Mouse (Mus musculus) intestine, embryonic 16.5 days (tissue): ENCODE measurements around the gene Mvp. TPM values are rescaled to one million over a fixed set of nuclear protein-coding genes. Genes with fewer than 3 reads are reported as not detected.
A peak's percentile ranks its signal among the peaks of the same experiment; 100 is the strongest.

Experiments used
- ATAC-seq: fragments of 200-750 bp; cut with Nextera tagmentation; 2 replicates; pipeline ENCODE4 v1.8.0; 2017; ENCODE audit warnings: moderate TSS enrichment, moderate library complexity
- H3K27ac ChIP-seq: fragments of 300-500 bp; sonication (generic); 2 replicates; pipeline ENCODE4 v1.5.1; 2014; ENCODE audit warnings: mild to moderate bottlenecking, low read length
- H3K27me3 ChIP-seq: fragments of 300-500 bp; sonication (generic); replicated peaks from 2 replicates; pipeline ENCODE4 v1.6.1; 2014; ENCODE audit warnings: low read length, control low read depth, mixed read lengths; ENCODE audit not compliant: control insufficient read depth, insufficient read depth
- H3K36me3 ChIP-seq: fragments of 300-500 bp; sonication (generic); 2 replicates; pipeline ENCODE4 v1.6.1; 2014; ENCODE audit warnings: low read length, control low read depth; ENCODE audit not compliant: control insufficient read depth, insufficient read depth
- H3K4me1 ChIP-seq: fragments of 300-500 bp; sonication (generic); 2 replicates; pipeline ENCODE4 v1.6.1; 2014; ENCODE audit warnings: low read length, control low read depth, mixed read lengths; ENCODE audit not compliant: control insufficient read depth, insufficient read depth
- H3K4me2 ChIP-seq: fragments of 300-500 bp; sonication (generic); 2 replicates; pipeline ENCODE4 v1.6.1; 2014; ENCODE audit warnings: low read depth, low read length, control low read depth
- H3K4me3 ChIP-seq: fragments of 300-500 bp; sonication (generic); 2 replicates; pipeline ENCODE4 v1.5.1; 2014; ENCODE audit warnings: mild to moderate bottlenecking, low read length
- H3K9ac ChIP-seq: fragments of 300-500 bp; sonication (generic); 2 replicates; pipeline ENCODE4 v1.6.1; 2014; ENCODE audit warnings: low read depth, low read length
- H3K9me3 ChIP-seq: fragments of 300-500 bp; sonication (generic); 2 replicates; pipeline ENCODE4 v1.6.1; 2016; ENCODE audit warnings: low read length, control low read depth; ENCODE audit not compliant: control insufficient read depth
- WGBS: fragments of 180-500 bp; shearing (Covaris S2); extraction: QIAGEN DNeasy Blood & Tissue Kit; methylation state at CpG from one replicate; pipeline ENCODE4 v1.1.7; 2014; 5-methylcytosine and 5-hydroxymethylcytosine counted together
- polyA plus RNA-seq: library from polyadenylated mRNA; unstranded; fragments of >200 nt; fragmentation: Nextera tagmentation; extraction: Ambion mirVana; gene quantifications from 2 replicates; pipeline ENCODE4 v1.2.1, GENCODE M21; 2015

Mvp gene
- polyA plus RNA-seq, 1 experiment from 2014 or later = 73.7 TPM

DNA sequence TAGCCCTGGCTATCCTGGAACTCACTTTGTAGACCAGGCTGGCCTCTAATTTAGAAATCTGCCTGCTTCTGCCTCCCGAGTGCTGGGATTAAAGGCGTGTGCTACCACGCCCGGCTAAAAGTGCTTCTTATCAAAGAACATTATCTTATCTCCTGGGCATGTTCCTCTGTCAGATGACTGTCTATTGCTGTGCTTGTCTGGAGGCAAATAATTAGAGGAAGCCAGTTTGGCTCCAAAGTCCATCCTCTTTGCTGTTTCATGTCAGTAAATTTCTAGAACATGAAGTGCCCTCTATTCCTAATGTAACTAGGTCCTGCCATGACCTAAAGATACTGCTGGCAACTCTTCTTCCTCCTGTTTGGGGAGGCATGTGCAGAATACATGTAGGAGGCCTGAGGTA lies 32.4 kb downstream of the Mvp start:
- peak overlapping the region; percentile 51; the same call in 1 of the 2 replicates for H3K27ac ChIP-seq

DNA sequence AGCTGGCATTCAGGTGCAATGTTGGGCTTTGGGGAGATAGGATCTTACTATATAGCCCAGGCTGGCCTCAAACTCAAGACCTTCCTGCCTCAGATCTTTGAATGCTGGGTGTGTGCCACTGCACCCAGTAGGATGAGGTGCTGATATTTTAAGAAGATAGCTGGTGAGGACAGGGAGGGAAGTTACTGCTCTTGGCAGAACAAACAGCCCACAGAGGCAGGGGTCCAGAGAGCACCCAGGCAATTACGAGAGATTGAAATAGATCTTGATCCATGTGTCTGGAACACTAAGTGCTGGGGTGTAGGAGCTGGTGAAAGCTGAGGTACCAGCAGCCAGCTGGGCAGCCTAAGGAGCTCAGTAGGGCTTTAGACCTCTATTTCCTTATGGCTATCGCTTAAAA lies 32.8 kb downstream of the Mvp start:
- Histone ChIP-seq H3K9me3 (no peaks in the 10 kb centered on the region), H3K4me3 (no peak overlapping the region), H3K27me3 (no peaks in the 10 kb centered on the region), H3K27ac (no peak overlapping the region; the same call in 1 of the 2 replicates), H3K9ac (no peak overlapping the region), H3K4me1 (peaks cover 15% of the 10 kb centered on the region), H3K4me2 (no peak overlapping the region), H3K36me3 (peaks cover 24% of the 10 kb centered on the region)
- 88% methylated on average over 2 of the region's 2 CpGs for WGBS
- ATAC-seq = no peak

More for the DNA sequence above, 32.4 kb downstream of the Mvp start:
- 63% methylated on average over 4 of the region's 4 CpGs for WGBS
- Histone ChIP-seq H3K4me3 (no peak overlapping the region), H3K9me3 (no peaks in the 10 kb centered on the region), H3K4me2 (no peak overlapping the region), H3K9ac (no peak overlapping the region), H3K36me3 (peaks cover 24% of the 10 kb centered on the region), H3K27me3 (no peaks in the 10 kb centered on the region), H3K4me1 (peaks cover 15% of the 10 kb centered on the region)
- ATAC-seq = peak; percentile 45

DNA sequence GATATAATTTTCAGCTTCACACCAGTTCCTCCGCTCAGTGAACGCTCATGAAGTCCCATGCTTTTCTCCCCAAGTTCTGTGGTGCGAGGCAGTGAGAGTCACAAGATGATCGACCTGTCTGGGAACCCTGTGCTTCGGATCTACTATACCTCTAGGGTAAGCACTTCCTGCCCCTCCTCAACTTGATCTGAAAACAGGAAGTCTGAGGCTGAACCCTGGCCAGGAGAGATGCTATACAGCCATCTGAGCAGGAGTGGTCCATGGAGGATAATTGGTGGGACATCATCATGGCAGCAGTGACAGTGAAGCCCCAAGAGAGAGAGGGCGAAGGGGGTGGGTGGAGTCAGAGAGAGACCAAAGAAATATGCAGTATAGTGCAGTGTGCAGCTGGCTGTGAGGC lies 35.6 kb downstream of the Mvp start:
- Histone ChIP-seq H3K9me3 (no peaks in the 10 kb centered on the region), H3K27ac (no peak overlapping the region), H3K36me3 (peaks cover 24% of the 10 kb centered on the region), H3K9ac (no peak overlapping the region), H3K4me2 (no peak overlapping the region; the same call in 1 of the 2 replicates), H3K4me3 (no peak overlapping the region), H3K27me3 (no peaks in the 10 kb centered on the region), H3K4me1 (peaks cover 17% of the 10 kb centered on the region)
- ATAC-seq = no peak
- 92% methylated on average over 6 of the region's 6 CpGs for WGBS

DNA sequence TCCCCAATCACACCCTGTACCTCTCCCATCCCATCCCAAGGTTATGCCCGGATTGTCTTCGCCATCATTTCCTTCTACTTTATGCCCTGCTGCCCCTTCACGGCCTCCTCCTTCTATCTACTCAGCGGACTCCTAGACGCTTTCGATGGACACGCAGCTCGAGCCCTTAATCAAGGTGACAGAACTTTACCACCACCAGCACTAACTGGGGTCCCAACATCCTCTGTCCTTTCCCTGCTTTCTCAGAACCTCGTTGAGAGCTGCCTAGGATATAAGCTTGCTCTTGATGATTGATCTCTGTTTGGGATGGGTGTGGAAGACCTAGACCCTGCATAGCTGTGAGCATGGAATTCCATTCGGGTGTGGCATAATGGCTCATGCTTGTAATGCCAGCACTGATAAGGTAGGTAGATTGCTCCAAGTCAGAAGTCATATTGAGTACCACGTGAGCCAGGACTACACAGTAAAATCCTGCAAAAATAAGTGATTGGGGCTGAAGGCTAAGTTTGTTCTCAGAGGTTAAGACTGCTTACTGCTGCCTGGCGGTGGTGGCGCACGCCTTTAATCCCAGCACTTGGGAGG lies 37.5 kb downstream of the Mvp start:
- Histone ChIP-seq H3K4me3 (peak overlapping the region; percentile 100), H3K27me3 (no peaks in the 10 kb centered on the region), H3K36me3 (peaks cover 24% of the 10 kb centered on the region), H3K9me3 (no peaks in the 10 kb centered on the region), H3K4me1 (peaks cover 10% of the 10 kb centered on the region; the same call in 1 of the 2 replicates), H3K27ac (peak overlapping the region; percentile 98), H3K4me2 (peak overlapping the region; percentile 69), H3K9ac (peak overlapping the region; percentile 99)
- ATAC-seq = peak; percentile 64
- 22% methylated on average over 14 of the region's 14 CpGs for WGBS

DNA sequence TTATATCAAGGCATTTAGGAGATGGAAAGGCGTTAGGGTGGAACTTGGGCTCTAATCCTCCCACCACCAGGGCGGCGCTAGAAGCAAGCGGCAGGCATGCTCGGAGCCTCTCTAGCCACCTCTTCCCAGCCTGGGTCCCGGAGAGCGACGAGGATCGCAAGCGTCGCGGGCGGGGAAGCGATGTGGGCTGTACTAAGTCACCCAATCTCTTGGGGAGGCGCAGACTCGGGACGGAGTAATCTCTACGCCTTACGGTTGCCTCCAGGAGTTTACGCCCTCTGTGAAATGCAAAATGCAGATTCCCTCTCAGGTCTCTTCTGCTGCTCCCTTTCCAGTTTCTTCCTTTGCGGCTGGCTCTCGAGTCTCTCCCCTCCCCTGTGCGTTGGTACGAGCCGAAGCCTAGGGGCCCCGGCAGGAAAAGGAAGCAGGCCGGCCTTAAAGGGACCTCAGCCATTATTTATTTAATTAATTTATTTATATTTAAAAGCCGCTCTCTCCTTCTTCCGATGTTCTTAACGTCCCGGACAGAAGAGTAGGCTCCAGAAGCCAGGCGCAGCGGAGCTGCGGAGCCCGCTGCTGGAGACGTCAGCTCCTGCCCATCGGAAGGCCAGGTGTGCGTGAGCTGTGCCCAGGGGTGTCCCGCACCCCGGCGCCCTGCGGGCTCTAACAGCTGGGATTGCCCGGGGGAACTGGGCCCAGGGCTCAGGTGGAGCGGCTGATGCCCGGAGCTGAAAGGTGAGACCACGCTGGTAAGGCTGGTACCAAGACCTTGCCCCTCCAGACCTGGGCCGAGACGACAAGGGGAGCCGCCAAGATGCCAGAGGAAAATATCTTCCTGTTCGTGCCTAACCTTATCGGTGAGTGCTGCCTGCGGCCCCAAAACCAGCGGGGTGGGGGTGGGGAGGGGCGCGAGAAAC lies 38.2 kb downstream of the Mvp start, which contains the start of gene Cdiptos:
Gene Cdiptos, minus strand, starts transcription at position 149 of the 917 bp plus-strand sequence.
- peak; percentile 93 for ATAC-seq
- WGBS = under 1% methylated on average over 55 of the region's 55 CpGs
- Histone ChIP-seq H3K4me1 (peaks cover 10% of the 10 kb centered on the region; the same call in 1 of the 2 replicates), H3K9me3 (no peaks in the 10 kb centered on the region), H3K27me3 (no peaks in the 10 kb centered on the region), H3K36me3 (peaks cover 24% of the 10 kb centered on the region), H3K4me2 (peak within 1 kb of the TSS; percentile 69), H3K9ac (peak within 1 kb of the TSS; percentile 99), H3K4me3 (peak within 1 kb of the TSS; percentile 100), H3K27ac (peak within 1 kb of the TSS; percentile 98)

DNA sequence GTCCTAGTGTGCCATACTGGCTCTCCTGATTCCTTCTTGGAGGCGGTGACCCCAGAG lies 38.7 kb downstream of the Mvp start, which contains the start of gene Cdipt:
Gene Cdipt, plus strand, starts transcription at position 22 of the 57 bp plus-strand sequence.
- no peak for ATAC-seq
- Histone ChIP-seq H3K9ac (peak within 1 kb of the TSS; percentile 99), H3K4me1 (peaks cover 10% of the 10 kb centered on the region; the same call in 1 of the 2 replicates), H3K9me3 (no peaks in the 10 kb centered on the region), H3K27ac (peak within 1 kb of the TSS; percentile 98), H3K36me3 (peaks cover 21% of the 10 kb centered on the region), H3K27me3 (no peaks in the 10 kb centered on the region), H3K4me3 (peak within 1 kb of the TSS; percentile 100), H3K4me2 (peak within 1 kb of the TSS; percentile 69)
- WGBS = 0% methylated on average over 1 of the region's 1 CpGs

DNA sequence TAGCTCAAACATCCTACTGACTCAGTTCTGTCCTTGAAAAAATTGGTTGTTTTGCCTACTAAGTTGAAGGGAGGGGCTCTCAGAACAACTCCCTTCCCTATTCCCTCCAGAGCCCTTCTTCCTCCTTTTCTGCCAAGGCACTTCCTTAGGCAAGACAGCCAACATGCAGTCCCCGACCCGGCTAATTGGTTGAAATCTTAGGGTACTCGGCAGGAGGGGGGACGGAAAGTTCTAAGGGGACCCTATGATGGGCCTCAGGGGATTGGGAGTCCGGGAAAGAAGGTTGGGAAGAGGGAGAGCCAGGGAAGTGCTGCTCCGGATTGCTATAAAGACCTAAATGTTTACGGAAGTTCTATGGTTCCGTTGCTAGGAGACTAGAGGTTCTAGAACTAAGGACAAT lies 38.9 kb downstream of the Mvp start:
- peak overlapping the region; percentile 98 for H3K27ac ChIP-seq
- ATAC-seq = peak; percentile 7
- no peaks in the 10 kb centered on the region for H3K9me3 ChIP-seq
- H3K9ac ChIP-seq = peak overlapping the region; percentile 54
- H3K36me3 ChIP-seq = peaks cover 21% of the 10 kb centered on the region
- H3K4me1 ChIP-seq = peaks cover 10% of the 10 kb centered on the region; the same call in 1 of the 2 replicates
- 12% methylated on average over 8 of the region's 8 CpGs for WGBS
- H3K27me3 ChIP-seq = no peaks in the 10 kb centered on the region
- H3K4me3 ChIP-seq = peak overlapping the region; percentile 100
- peak overlapping the region; percentile 43 for H3K4me2 ChIP-seq

DNA sequence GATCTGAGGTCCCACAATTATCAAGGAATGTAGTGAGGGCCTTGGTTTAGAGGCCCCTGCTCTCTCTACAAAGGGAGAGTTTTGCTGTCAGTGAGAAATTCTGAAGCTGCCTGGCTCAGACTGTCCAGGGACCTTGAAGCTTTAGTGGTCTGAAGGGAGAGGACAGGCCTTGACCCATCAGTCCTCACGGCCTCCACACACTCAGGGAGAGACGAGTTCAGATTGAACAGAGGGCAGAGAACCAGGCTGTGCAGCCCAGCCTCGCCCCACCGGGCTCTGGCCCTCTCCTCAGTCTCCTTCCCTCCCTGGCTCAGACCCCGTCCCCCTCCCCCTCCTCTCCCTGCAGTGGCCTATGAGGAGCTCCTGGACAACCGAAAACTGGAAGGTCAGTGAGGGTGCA lies 47.1 kb downstream of the Mvp start:
- H3K27ac ChIP-seq = no peak overlapping the region
- no peak for ATAC-seq
- peaks cover 7% of the 10 kb centered on the region; the same call in 1 of the 2 replicates for H3K27me3 ChIP-seq
- H3K4me2 ChIP-seq = no peak overlapping the region
- no peaks in the 10 kb centered on the region for H3K36me3 ChIP-seq
- H3K9ac ChIP-seq = no peak overlapping the region
- no peak overlapping the region for H3K4me3 ChIP-seq
- 60% methylated on average over 6 of the region's 6 CpGs for WGBS
- H3K9me3 ChIP-seq = no peaks in the 10 kb centered on the region
- no peaks in the 10 kb centered on the region for H3K4me1 ChIP-seq

DNA sequence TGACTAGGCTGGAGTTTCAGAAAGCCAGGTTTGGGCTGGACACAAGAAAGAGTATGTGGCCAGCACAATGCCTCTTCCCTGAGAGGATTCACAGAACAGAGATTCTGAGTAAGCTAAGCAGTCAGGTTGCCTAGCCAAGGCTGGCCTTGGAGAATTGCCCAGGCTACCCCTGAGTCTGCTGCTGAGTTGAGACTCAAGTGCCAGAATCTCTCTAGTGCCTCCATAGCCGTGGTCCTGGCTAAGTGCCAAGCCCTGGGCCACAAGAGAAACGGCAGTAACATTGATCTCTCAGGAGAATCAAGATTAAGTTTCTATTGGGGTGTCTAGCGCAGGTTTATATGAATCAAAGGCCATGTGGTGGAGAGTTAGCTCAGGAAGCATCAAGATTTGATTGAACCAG lies 48.9 kb downstream of the Mvp start:
- H3K4me3 ChIP-seq = no peak overlapping the region
- H3K9ac ChIP-seq = no peak overlapping the region
- ATAC-seq = no peak
- H3K27me3 ChIP-seq = peaks cover 7% of the 10 kb centered on the region; the same call in 1 of the 2 replicates
- no peak overlapping the region for H3K4me2 ChIP-seq
- H3K4me1 ChIP-seq = no peaks in the 10 kb centered on the region
- H3K27ac ChIP-seq = no peak overlapping the region
- 46% methylated on average over 3 of the region's 3 CpGs for WGBS
- H3K9me3 ChIP-seq = no peaks in the 10 kb centered on the region
- H3K36me3 ChIP-seq = no peaks in the 10 kb centered on the region
